Mouse (Mus musculus) CH12.LX (cell line): ENCODE results near the gene Gpm6a.

Experiments used
- BHLHE40 ChIP-seq: IDR thresholded peaks from 2 replicates; pipeline ENCODE4 v1.6.1; 2011; ENCODE audit warnings: mild to moderate bottlenecking, low read depth, low read length, improper control_type of control experiment
- CTCF ChIP-seq, 2 experiments: IDR thresholded peaks in 1 of 2; conservative IDR thresholded peaks in 1 of 2; 2 replicates each; pipeline ENCODE4 v1.5.1; 2011 to 2012; ENCODE audit warnings: low read depth in 2 of 2, low read length in 2 of 2, improper control_type of control experiment in 1 of 2, inconsistent platforms in 1 of 2, mild to moderate bottlenecking in 1 of 2, moderate library complexity in 1 of 2
- EP300 ChIP-seq: IDR thresholded peaks from 2 replicates; pipeline ENCODE4 v1.6.1; 2011; ENCODE audit warnings: low read length, improper control_type of control experiment

- no peak for TF ChIP-seq CTCF (conservative IDR thresholded peaks at IDR 0.05 in 1 of 2, IDR thresholded peaks at IDR 0.05 in 1 of 2; ENCODE audit: low read depth in 2 of 2, low read length in 2 of 2)
- no peak for TF ChIP-seq BHLHE40
- TF ChIP-seq EP300 = no peak
These were observed 36.9 kb upstream of the Gpm6a start for GRCm38 (mm10) chr8:54917710-54918109.
